Mouse (Mus musculus): ENCODE data around the gene Palm2. TPM values are rescaled to one million over a fixed set of nuclear protein-coding genes. Genes with fewer than 3 reads are reported as not detected.

The Palm2 gene
- polyA plus RNA-seq, 2 experiments: 2.7 to 5.3 TPM

DNA sequence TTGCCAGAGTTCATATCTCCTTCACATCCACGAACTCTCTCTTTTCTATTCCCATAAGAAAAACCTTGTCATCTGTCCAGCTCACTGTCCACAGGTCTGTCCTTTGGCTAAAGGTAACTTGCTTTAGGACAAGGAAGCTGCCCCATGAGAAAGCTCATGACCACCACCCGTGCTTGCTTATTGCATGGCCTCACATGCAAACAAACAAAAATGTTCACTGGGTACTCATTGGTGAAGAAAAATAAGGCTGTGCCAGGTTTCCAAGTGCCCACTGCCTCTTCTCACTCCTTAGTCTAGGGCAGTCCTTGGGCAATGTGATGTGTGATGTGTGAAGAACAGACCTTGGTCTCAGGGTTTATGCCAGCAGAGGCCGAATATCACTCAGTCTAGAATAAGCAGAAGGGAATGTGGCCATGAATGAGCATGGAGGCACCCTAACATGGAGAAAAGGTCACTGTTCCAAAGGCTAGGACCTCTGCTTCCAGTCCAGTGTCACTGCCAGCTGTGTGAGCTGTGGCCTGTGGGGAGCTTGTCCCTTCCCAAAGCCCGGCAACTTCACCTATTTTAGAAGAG, 294.6 kb downstream of the Palm2 start:
- ATAC-seq (ENCODE audit: low FRiP score, low read depth): no peak
- no peak for TF ChIP-seq POLR2A (IDR thresholded peaks at IDR 0.05; ENCODE audit: borderline replicate concordance, extremely low read depth, insufficient read depth, insufficient read length)
- H3K4me1 ChIP-seq (ENCODE audit: control insufficient read depth, insufficient read depth, low read length): no peaks in the 10 kb centered on the region
- H3K27ac ChIP-seq (replicated peaks; ENCODE audit: low read depth, low read length): no peak overlapping the region
- H3K27me3 ChIP-seq (ENCODE audit: control insufficient read depth, insufficient read depth, low read length): no peaks in the 10 kb centered on the region
- no peak overlapping the region for H3K4me3 ChIP-seq (replicated peaks; ENCODE audit: low read length)
- 85% methylated on average over 4 of the region's 4 CpGs for WGBS
- no peak for DNase-seq (ENCODE audit: low spot score)
- no peak overlapping the region for H3K4me2 ChIP-seq (replicated peaks; ENCODE audit: low read depth, low read length, severe bottlenecking)
- H3K9me3 ChIP-seq (ENCODE audit: control insufficient read depth, low read length): no peaks in the 10 kb centered on the region
- H3K36me3 ChIP-seq (ENCODE audit: control insufficient read depth, insufficient read depth, low read length): no peaks in the 10 kb centered on the region
- no peak overlapping the region for H3K9ac ChIP-seq (ENCODE audit: low read depth, low read length, severe bottlenecking)

DNA sequence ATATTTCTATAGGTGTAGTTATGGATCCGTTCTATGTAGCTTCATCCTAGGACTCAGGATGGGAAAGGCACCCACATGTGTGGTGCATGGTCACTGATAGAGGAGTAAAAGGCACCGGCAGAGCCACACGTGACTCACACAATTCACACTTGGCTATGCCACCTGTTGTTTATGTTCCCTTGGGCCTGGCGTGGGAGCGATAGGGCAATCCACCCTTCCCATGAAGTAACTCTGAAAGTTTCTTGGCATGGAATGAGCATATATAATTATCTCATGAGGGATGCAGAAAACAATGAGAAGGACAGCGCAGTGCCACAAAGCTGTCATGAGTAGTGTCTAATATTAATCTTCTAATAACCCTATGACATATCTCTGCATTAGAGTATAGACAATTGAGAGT, 296.0 kb downstream of the Palm2 start:
- Histone ChIP-seq H3K36me3 (ENCODE audit: control insufficient read depth, insufficient read depth, low read length) (peaks cover 3% of the 10 kb centered on the region; the same call in 1 of the 2 replicates), H3K9ac (ENCODE audit: low read depth, low read length, severe bottlenecking) (no peak overlapping the region), H3K9me3 (ENCODE audit: control insufficient read depth, low read length) (no peaks in the 10 kb centered on the region), H3K27me3 (ENCODE audit: control insufficient read depth, insufficient read depth, low read length) (no peaks in the 10 kb centered on the region), H3K4me1 (ENCODE audit: control insufficient read depth, insufficient read depth, low read length) (no peaks in the 10 kb centered on the region), H3K4me3 (replicated peaks; ENCODE audit: low read length) (no peak overlapping the region), H3K4me2 (replicated peaks; ENCODE audit: low read depth, low read length, severe bottlenecking) (no peak overlapping the region), H3K27ac (replicated peaks; ENCODE audit: low read depth, low read length) (no peak overlapping the region)
- WGBS: 88% methylated on average over 6 of the region's 6 CpGs
- ATAC-seq (ENCODE audit: low FRiP score, low read depth): no peak
- TF ChIP-seq POLR2A (IDR thresholded peaks at IDR 0.05; ENCODE audit: borderline replicate concordance, extremely low read depth, insufficient read depth, insufficient read length): no peak
- DNase-seq (ENCODE audit: low spot score): no peak

DNA sequence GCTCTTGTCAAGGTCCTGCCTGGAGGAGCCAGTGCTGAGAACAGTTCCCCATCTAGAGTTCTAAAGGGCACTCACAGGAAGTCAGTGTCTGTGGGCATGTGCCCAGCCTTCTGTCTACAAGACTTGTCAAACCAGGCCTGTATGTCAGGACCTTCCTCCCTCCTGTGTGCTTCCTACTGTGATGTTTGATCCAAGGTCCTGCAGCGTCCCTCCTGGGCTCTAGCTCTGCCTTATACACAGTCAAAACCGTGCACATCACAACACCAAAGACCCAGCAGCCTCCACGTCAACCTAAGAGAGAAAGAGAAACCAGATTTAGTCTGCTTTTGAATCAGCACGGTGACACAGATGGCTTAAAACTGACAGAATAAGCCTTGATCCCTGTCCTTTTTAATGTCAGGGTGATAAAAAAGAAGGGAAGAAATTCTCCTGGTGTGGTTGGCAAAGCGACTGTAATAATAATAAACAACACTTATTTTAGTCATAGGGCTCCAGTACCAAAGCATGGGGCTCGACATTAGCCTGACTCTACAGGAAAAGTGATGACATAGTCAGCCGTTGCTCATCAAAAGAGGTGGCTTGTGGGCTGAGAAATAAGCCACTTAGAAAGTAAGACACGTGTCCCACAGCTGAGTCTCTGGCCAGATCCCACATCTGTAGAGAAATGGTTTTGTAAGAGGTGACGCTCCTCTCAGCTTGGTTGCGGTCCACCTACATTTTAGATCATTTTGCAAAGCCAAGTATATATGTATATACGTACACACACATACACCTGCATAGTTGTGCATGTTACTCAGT, 297.0 kb downstream of the Palm2 start:
- ATAC-seq (ENCODE audit: low FRiP score, low read depth) (no peak), DNase-seq (ENCODE audit: low spot score) (no peak)
- H3K4me2 ChIP-seq (replicated peaks; ENCODE audit: low read depth, low read length, severe bottlenecking): no peak overlapping the region
- H3K9ac ChIP-seq (ENCODE audit: low read depth, low read length, severe bottlenecking): no peak overlapping the region
- H3K27ac ChIP-seq (replicated peaks; ENCODE audit: low read depth, low read length): no peak overlapping the region
- no peak overlapping the region for H3K4me3 ChIP-seq (replicated peaks; ENCODE audit: low read length)
- no peaks in the 10 kb centered on the region for H3K27me3 ChIP-seq (ENCODE audit: control insufficient read depth, insufficient read depth, low read length)
- no peaks in the 10 kb centered on the region for H3K9me3 ChIP-seq (ENCODE audit: control insufficient read depth, low read length)
- 84% methylated on average over 11 of the region's 11 CpGs for WGBS
- no peaks in the 10 kb centered on the region for H3K4me1 ChIP-seq (ENCODE audit: control insufficient read depth, insufficient read depth, low read length)
- TF ChIP-seq POLR2A (IDR thresholded peaks at IDR 0.05; ENCODE audit: borderline replicate concordance, extremely low read depth, insufficient read depth, insufficient read length): no peak
- peaks cover 3% of the 10 kb centered on the region; the same call in 1 of the 2 replicates for H3K36me3 ChIP-seq (ENCODE audit: control insufficient read depth, insufficient read depth, low read length)

DNA sequence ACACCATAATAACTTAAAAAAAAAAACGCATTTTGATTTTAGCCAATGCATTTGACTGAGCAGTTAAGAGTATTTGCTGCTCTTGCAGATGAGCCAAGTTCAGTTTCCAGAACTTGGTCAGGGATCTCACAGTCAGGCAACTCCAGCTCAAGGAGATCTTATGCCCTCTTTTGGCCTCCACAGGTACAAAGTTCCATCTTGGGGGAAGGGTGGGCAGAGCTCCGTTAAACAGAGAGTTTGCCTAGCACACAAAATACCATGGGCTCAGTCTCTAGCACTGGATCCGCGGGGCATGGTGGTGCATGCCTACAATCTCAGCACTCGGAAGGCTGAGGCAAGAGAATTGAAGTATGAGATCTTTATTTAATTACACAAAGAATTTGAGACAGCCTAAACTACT, 298.3 kb downstream of the Palm2 start:
- no peak for DNase-seq (ENCODE audit: low spot score)

DNA sequence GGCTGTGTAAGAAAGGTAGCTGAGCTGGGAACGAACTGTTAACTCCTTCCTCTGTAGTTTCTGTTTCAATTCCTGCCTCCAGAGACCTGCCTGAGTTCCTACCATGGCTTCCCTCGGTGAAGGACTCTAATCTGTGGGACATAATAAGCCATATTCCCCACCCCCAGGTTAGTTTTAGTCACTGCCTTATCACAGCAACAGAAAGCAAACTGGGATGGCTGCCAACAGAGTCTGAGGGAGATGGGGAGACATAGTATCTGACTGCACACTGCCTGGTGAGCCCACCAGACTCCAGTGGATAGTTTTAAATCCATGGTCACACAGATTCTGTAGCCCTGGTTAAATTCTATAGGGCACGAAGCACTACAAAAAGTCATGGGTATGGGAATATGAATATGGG, 299.4 kb downstream of the Palm2 start:
- no peaks in the 10 kb centered on the region for H3K27me3 ChIP-seq (ENCODE audit: control insufficient read depth, insufficient read depth, low read length)
- ATAC-seq (ENCODE audit: low FRiP score, low read depth) (no peak), DNase-seq (ENCODE audit: low spot score) (no peak)
- H3K9me3 ChIP-seq (ENCODE audit: control insufficient read depth, low read length): no peaks in the 10 kb centered on the region
- H3K36me3 ChIP-seq (ENCODE audit: control insufficient read depth, insufficient read depth, low read length): peaks cover 3% of the 10 kb centered on the region; the same call in 1 of the 2 replicates
- no peak overlapping the region for H3K27ac ChIP-seq (replicated peaks; ENCODE audit: low read depth, low read length)
- H3K4me1 ChIP-seq (ENCODE audit: control insufficient read depth, insufficient read depth, low read length): peaks cover 2% of the 10 kb centered on the region; the same call in 1 of the 2 replicates
- H3K9ac ChIP-seq (ENCODE audit: low read depth, low read length, severe bottlenecking): no peak overlapping the region
- no peak overlapping the region for H3K4me2 ChIP-seq (replicated peaks; ENCODE audit: low read depth, low read length, severe bottlenecking)
- WGBS: 70% methylated on average over 3 of the region's 3 CpGs
- no peak overlapping the region for H3K4me3 ChIP-seq (replicated peaks; ENCODE audit: low read length)
- TF ChIP-seq POLR2A (IDR thresholded peaks at IDR 0.05; ENCODE audit: borderline replicate concordance, extremely low read depth, insufficient read depth, insufficient read length): no peak

More for the DNA sequence above, 298.3 kb downstream of the Palm2 start:
- WGBS: 81% methylated on average over 5 of the region's 5 CpGs
- H3K27me3 ChIP-seq (ENCODE audit: control insufficient read depth, insufficient read depth, low read length): no peaks in the 10 kb centered on the region
- no peaks in the 10 kb centered on the region for H3K9me3 ChIP-seq (ENCODE audit: control insufficient read depth, low read length)
- TF ChIP-seq POLR2A (IDR thresholded peaks at IDR 0.05; ENCODE audit: borderline replicate concordance, extremely low read depth, insufficient read depth, insufficient read length): no peak
- H3K9ac ChIP-seq (ENCODE audit: low read depth, low read length, severe bottlenecking): no peak overlapping the region
- peaks cover 3% of the 10 kb centered on the region; the same call in 1 of the 2 replicates for H3K36me3 ChIP-seq (ENCODE audit: control insufficient read depth, insufficient read depth, low read length)
- H3K4me2 ChIP-seq (replicated peaks; ENCODE audit: low read depth, low read length, severe bottlenecking): no peak overlapping the region
- no peak overlapping the region for H3K4me3 ChIP-seq (replicated peaks; ENCODE audit: low read length)
- ATAC-seq (ENCODE audit: low FRiP score, low read depth): no peak
- no peaks in the 10 kb centered on the region for H3K4me1 ChIP-seq (ENCODE audit: control insufficient read depth, insufficient read depth, low read length)
- no peak overlapping the region for H3K27ac ChIP-seq (replicated peaks; ENCODE audit: low read depth, low read length)

Data from limb, embryonic 14.5 days (tissue).